Mouse (Mus musculus) forebrain, embryonic 10.5 days (tissue): ENCODE results near the gene Fabp2. TPM values are rescaled to one million over a fixed set of nuclear protein-coding genes. Genes with fewer than 3 reads are reported as not detected.

Experiments used
- DNase-seq: peaks from one replicate; pipeline ENCODE4 v3.0.0-alpha.2; 2017; ENCODE audit warnings: low spot score; ENCODE audit errors: extremely low spot score
- H3K27ac ChIP-seq: fragments of 300-500 bp; sonication (generic); 2 replicates; pipeline ENCODE4 v1.5.1; 2016; ENCODE audit warnings: mild to moderate bottlenecking
- H3K27me3 ChIP-seq: fragments of 300-500 bp; sonication (generic); 2 replicates; pipeline ENCODE4 v1.6.1; 2016; ENCODE audit warnings: mild to moderate bottlenecking; ENCODE audit not compliant: poor library complexity, severe bottlenecking
- H3K36me3 ChIP-seq: fragments of 300-500 bp; sonication (generic); replicated peaks from 2 replicates; pipeline ENCODE4 v1.6.1; 2016; ENCODE audit warnings: mild to moderate bottlenecking, moderate library complexity
- H3K4me1 ChIP-seq: fragments of 300-500 bp; sonication (generic); 2 replicates; pipeline ENCODE4 v1.6.1; 2016
- H3K4me3 ChIP-seq: fragments of 300-500 bp; sonication (generic); 2 replicates; pipeline ENCODE4 v1.5.1; 2016; ENCODE audit warnings: mild to moderate bottlenecking, moderate library complexity
- H3K9me3 ChIP-seq: fragments of 300-500 bp; sonication (generic); 2 replicates; pipeline ENCODE4 v1.6.1; 2016; ENCODE audit warnings: mild to moderate bottlenecking, moderate library complexity
- WGBS: fragments of 180-500 bp; shearing (Covaris S2); methylation state at CpG from one replicate; pipeline ENCODE4 v1.1.7; 2016; 5-methylcytosine and 5-hydroxymethylcytosine counted together
- polyA plus RNA-seq: library from polyadenylated mRNA; unstranded; fragments of >200 nt; fragmentation: Nextera tagmentation; extraction: Ambion mirVana; gene quantifications from 2 replicates; pipeline ENCODE4 v1.2.1, GENCODE M21; 2016

Fabp2 gene
- polyA plus RNA-seq, 1 experiment from 2014 or later: not detected

DNA sequence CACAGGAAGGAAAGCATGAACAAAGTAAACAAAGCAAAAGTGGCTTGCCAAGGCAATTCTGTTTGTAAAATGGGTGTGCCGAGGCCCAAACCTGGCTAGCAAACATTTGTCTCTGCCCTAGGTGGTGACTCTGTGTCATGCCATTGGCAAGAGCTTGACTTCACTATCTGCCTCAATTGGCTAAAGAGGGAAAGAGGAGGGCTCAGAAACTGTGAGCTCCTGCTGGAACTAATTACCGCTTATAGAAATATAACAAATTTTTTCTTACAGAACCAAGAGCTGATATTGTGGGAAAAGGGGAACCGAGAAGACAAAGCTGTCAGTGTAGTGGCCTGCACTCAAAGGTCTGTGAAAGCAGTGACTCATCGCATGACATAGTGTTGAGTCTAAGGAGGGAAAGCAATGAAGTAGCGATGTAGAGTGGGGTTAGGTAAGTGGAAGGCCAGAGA lies 6.5 kb upstream of the Fabp2 start:
- Histone ChIP-seq H3K9me3 (no peaks in the 10 kb centered on the region), H3K4me3 (no peak overlapping the region), H3K4me1 (no peaks in the 10 kb centered on the region), H3K27ac (no peak overlapping the region), H3K36me3 (no peaks in the 10 kb centered on the region), H3K27me3 (no peaks in the 10 kb centered on the region)
- WGBS: 93% methylated on average over 5 of the region's 5 CpGs
- no peak for DNase-seq

DNA sequence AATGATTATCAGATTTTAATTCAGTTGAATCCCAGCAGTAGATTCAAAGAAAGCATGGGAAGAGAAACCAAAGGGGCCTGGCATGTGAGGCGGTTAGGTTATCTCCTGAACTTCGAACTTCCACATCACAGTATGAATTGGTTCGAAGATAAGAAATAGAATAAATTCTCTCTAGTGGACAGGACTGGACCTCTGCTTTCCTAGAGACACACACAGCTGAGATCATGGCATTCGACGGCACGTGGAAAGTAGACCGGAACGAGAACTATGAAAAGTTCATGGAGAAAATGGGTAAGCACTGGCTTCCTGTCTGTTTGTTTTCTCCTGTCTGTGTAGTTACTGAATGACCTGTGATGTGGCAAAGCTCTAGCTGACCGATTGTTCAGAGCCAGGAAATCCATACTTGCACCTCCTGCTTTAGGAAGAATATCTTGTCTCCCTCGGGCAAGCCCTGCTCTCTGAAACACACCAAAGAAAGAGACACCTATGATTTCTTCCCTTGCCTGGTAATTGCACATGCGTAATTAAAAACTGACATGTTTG lies 388 bp downstream of the Fabp2 start:
- H3K27me3 ChIP-seq: no peaks in the 10 kb centered on the region
- H3K27ac ChIP-seq: no peak overlapping the region
- DNase-seq: no peak
- 91% methylated on average over 11 of the region's 11 CpGs for WGBS
- H3K9me3 ChIP-seq: no peaks in the 10 kb centered on the region
- H3K4me1 ChIP-seq: no peaks in the 10 kb centered on the region
- no peaks in the 10 kb centered on the region for H3K36me3 ChIP-seq
- H3K4me3 ChIP-seq: no peak overlapping the region

GRCm38 (mm10) chr3:122898254-122898653 lies 3.4 kb downstream of the Fabp2 start:
- no peak overlapping the region for H3K4me3 ChIP-seq
- H3K27ac ChIP-seq: no peak overlapping the region
- no peaks in the 10 kb centered on the region for H3K27me3 ChIP-seq
- DNase-seq: no peak
- 72% methylated on average over 6 of the region's 6 CpGs for WGBS
- H3K36me3 ChIP-seq: no peaks in the 10 kb centered on the region
- H3K9me3 ChIP-seq: no peaks in the 10 kb centered on the region
- no peaks in the 10 kb centered on the region for H3K4me1 ChIP-seq

- H3K36me3 ChIP-seq: no peaks in the 10 kb centered on the region
- H3K27ac ChIP-seq: no peak overlapping the region
- DNase-seq: peak; percentile 57
- no peaks in the 10 kb centered on the region for H3K27me3 ChIP-seq
- H3K4me3 ChIP-seq: no peak overlapping the region
- no peaks in the 10 kb centered on the region for H3K9me3 ChIP-seq
- 0 out of 2 replicates have a peak, but pooled peaks cover 4% of the 10 kb centered on the region for H3K4me1 ChIP-seq
- WGBS: 44% methylated on average over 12 of the region's 12 CpGs
These were observed 9.0 kb downstream of the Fabp2 start for GRCm38 (mm10) chr3:122903746-122904433.

GRCm38 (mm10) chr3:122907841-122908240 lies 13.0 kb downstream of the Fabp2 start:
- Histone ChIP-seq H3K9me3 (peaks cover 3% of the 10 kb centered on the region; the same call in 1 of the 2 replicates), H3K36me3 (no peaks in the 10 kb centered on the region)
- 84% methylated on average over 2 of the region's 2 CpGs for WGBS

GRCm38 (mm10) chr3:122915493-122915892 lies 20.6 kb downstream of the Fabp2 start:
- Histone ChIP-seq H3K9me3 (no peaks in the 10 kb centered on the region), H3K27me3 (no peaks in the 10 kb centered on the region), H3K36me3 (no peaks in the 10 kb centered on the region), H3K27ac (no peak overlapping the region), H3K4me1 (no peaks in the 10 kb centered on the region), H3K4me3 (no peak overlapping the region)
- 89% methylated on average over 5 of the region's 5 CpGs for WGBS
- no peak for DNase-seq

More at GRCm38 (mm10) chr3:122907841-122908240, 13.0 kb downstream of the Fabp2 start:
- Histone ChIP-seq H3K27me3 (no peaks in the 10 kb centered on the region), H3K4me3 (no peak overlapping the region), H3K4me1 (0 out of 2 replicates have a peak, but pooled peaks cover 4% of the 10 kb centered on the region), H3K27ac (no peak overlapping the region)
- DNase-seq: no peak

DNA sequence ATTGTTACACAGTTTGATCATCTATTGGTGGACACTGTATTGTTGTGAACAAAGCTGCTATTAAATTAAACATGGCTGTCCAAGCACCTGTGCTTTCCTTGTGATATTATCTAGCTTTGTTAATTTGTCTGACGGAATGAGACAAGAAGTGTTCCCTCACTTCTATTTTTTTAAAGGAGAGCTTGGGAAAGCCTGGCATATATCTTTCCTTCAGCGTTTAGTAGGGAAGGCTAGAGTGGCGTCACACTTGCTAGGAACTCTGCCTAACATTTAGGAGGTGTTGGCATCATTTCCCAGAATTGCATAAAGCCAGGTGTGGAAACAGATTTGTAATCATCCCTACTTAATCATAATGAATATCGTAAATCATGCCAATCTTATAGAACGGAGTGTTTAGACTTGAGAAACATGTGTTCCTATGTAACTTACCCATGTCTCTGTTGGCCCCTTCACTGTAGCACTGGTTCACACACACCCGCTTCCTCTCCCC lies 21.4 kb downstream of the Fabp2 start:
- Histone ChIP-seq H3K4me3 (no peak overlapping the region), H3K27ac (no peak overlapping the region), H3K27me3 (no peaks in the 10 kb centered on the region), H3K9me3 (no peaks in the 10 kb centered on the region), H3K4me1 (no peaks in the 10 kb centered on the region), H3K36me3 (no peaks in the 10 kb centered on the region)
- DNase-seq: no peak
- 92% methylated on average over 6 of the region's 6 CpGs for WGBS

DNA sequence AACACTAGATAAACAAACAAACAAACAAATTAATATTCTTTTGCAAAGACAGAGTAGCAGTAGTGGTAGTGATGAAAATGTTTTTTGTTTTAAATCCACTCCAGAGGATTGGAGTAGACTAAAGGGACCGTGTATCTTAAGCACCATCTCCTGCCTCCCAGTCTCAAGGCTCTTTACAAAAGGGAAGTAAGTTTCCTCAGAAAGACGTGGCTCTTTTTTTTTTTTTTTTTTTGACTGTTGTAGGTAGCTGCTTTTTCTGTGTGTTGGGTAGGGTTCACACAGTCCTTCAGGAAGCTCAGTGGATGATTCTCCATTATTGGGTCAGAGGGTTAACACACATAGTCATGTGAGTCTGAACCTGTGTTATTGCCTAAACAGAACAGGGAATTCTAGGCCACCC lies 23.8 kb downstream of the Fabp2 start:
- DNase-seq: no peak
- no peak overlapping the region for H3K27ac ChIP-seq
- H3K4me3 ChIP-seq: no peak overlapping the region
- no peaks in the 10 kb centered on the region for H3K27me3 ChIP-seq
- WGBS: 75% methylated on average over 2 of the region's 2 CpGs
- H3K36me3 ChIP-seq: no peaks in the 10 kb centered on the region
- H3K9me3 ChIP-seq: no peaks in the 10 kb centered on the region
- peaks cover 8% of the 10 kb centered on the region for H3K4me1 ChIP-seq

- Histone ChIP-seq H3K4me3 (no peak within 1 kb of the TSS), H3K27me3 (no peaks in the 10 kb centered on the region), H3K9me3 (no peaks in the 10 kb centered on the region), H3K36me3 (no peaks in the 10 kb centered on the region), H3K27ac (no peak within 1 kb of the TSS), H3K4me1 (peaks cover 9% of the 10 kb centered on the region)
- no peak for DNase-seq
- WGBS: 92% methylated on average over 8 of the region's 8 CpGs
These were observed 24.4 kb downstream of the Fabp2 start, which contains the start of gene Gm10959 for GRCm38 (mm10) chr3:122919260-122919659. TSS of gene Gm10959 (minus strand) at chr3:122919360.

- no peak overlapping the region for H3K4me3 ChIP-seq
- H3K4me1 ChIP-seq: peaks cover 17% of the 10 kb centered on the region
- H3K27ac ChIP-seq: no peak overlapping the region
- no peaks in the 10 kb centered on the region for H3K27me3 ChIP-seq
- no peaks in the 10 kb centered on the region for H3K36me3 ChIP-seq
- DNase-seq: no peak
- H3K9me3 ChIP-seq: no peaks in the 10 kb centered on the region
- 70% methylated on average over 8 of the region's 8 CpGs for WGBS
These were observed 25.9 kb downstream of the Fabp2 start for GRCm38 (mm10) chr3:122920572-122921435.

- Histone ChIP-seq H3K4me3 (no peak overlapping the region), H3K4me1 (peaks cover 26% of the 10 kb centered on the region), H3K27ac (no peak overlapping the region), H3K36me3 (peaks cover 10% of the 10 kb centered on the region), H3K27me3 (no peaks in the 10 kb centered on the region), H3K9me3 (no peaks in the 10 kb centered on the region)
- DNase-seq: no peak
- WGBS: 85% methylated on average over 8 of the region's 8 CpGs
These were observed 27.0 kb downstream of the Fabp2 start for GRCm38 (mm10) chr3:122921676-122922527.

GRCm38 (mm10) chr3:122923147-122923546 lies 28.3 kb downstream of the Fabp2 start:
- H3K4me3 ChIP-seq: peak overlapping the region; percentile 62
- peaks cover 26% of the 10 kb centered on the region for H3K4me1 ChIP-seq
- H3K9me3 ChIP-seq: no peaks in the 10 kb centered on the region
- H3K36me3 ChIP-seq: peaks cover 18% of the 10 kb centered on the region
- no peak for DNase-seq
- 0 out of 2 replicates have a peak overlapping the region, but pooled peaks have one; percentile 89 for H3K27ac ChIP-seq
- 76% methylated on average over 7 of the region's 7 CpGs for WGBS
- no peaks in the 10 kb centered on the region for H3K27me3 ChIP-seq
